Mouse (Mus musculus) thymus, adult 2 months (tissue): Measurements from ENCODE around the gene Acsl6.

Source experiments
- CTCF ChIP-seq: fragments of 200-500 bp; IDR thresholded peaks from 2 replicates; pipeline ENCODE4 v1.5.1; 2012; ENCODE audit warnings: mild to moderate bottlenecking, control low read depth, low read length, moderate library complexity, borderline replicate concordance; ENCODE audit not compliant: control insufficient read depth, poor library complexity, insufficient read depth; ENCODE audit errors: extremely low read depth
- POLR2A ChIP-seq: fragments of 200-500 bp; IDR thresholded peaks from 2 replicates; pipeline ENCODE4 v1.6.1; 2012; ENCODE audit warnings: mild to moderate bottlenecking, low read length, control low read depth, moderate library complexity; ENCODE audit not compliant: control insufficient read depth, poor library complexity, insufficient read depth; ENCODE audit errors: extremely low read depth

DNA sequence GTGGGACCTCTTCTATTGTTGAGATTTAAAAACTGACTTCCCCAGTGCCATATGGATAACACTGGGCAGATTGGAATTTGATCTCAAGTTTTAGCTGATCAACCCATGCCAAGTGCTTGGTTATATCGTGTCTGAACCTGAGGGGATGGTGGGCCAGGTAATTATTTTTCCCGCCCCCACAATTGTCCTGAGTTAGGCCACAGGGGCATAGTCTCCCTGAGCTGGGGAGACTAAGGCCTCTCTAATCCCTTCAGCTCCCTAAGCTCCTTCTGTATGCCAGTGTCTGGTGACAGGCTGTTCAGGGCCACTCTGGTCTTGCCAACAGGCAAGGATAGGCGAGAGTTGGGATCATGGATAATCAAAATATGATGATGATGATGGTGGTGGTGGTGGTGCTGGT, 1.7 kb downstream of the Acsl6 start:
- no peak for TF ChIP-seq CTCF
- TF ChIP-seq POLR2A = no peak
